Mouse (Mus musculus) limb, embryonic 10.5 days (tissue): ENCODE data around the gene Chek2. TPM values are rescaled to one million over a fixed set of nuclear protein-coding genes. Genes with fewer than 3 reads are reported as not detected.
A peak's percentile ranks its signal among the peaks of the same experiment; 100 is the strongest.
"Not testable (repeated sequence)": the region's sequence is repeated elsewhere in the genome, so short reads cannot be mapped to it uniquely, and the experiment has no call there.

Experiments
- DNase-seq: peaks from one replicate; pipeline ENCODE4 v3.0.0-alpha.2; 2017; ENCODE audit warnings: low spot score
- H3K27ac ChIP-seq: fragments of 300-500 bp; sonication (generic); 2 replicates; pipeline ENCODE4 v1.5.1; 2016; ENCODE audit warnings: mild to moderate bottlenecking
- H3K27me3 ChIP-seq: fragments of 300-500 bp; sonication (generic); 2 replicates; pipeline ENCODE4 v1.6.1; 2016; ENCODE audit warnings: low read depth, mild to moderate bottlenecking; ENCODE audit not compliant: poor library complexity, severe bottlenecking
- H3K36me3 ChIP-seq: fragments of 300-500 bp; sonication (generic); 2 replicates; pipeline ENCODE4 v1.6.1; 2016; ENCODE audit warnings: mild to moderate bottlenecking, moderate library complexity
- H3K4me1 ChIP-seq: fragments of 300-500 bp; sonication (generic); 2 replicates; pipeline ENCODE4 v1.6.1; 2016
- H3K4me3 ChIP-seq: fragments of 300-500 bp; sonication (generic); 2 replicates; pipeline ENCODE4 v1.5.1; 2016; ENCODE audit warnings: mild to moderate bottlenecking, moderate library complexity
- H3K9me3 ChIP-seq: fragments of 300-500 bp; sonication (generic); replicated peaks from 2 replicates; pipeline ENCODE4 v1.6.1; 2016; ENCODE audit warnings: mild to moderate bottlenecking
- WGBS: fragments of 180-500 bp; shearing (Covaris S2); methylation state at CpG from one replicate; pipeline ENCODE4 v1.1.7; 2016; 5-methylcytosine and 5-hydroxymethylcytosine counted together
- polyA plus RNA-seq: library from polyadenylated mRNA; unstranded; fragments of >200 nt; fragmentation: Nextera tagmentation; extraction: Ambion mirVana; gene quantifications from 2 replicates; pipeline ENCODE4 v1.2.1, GENCODE M21; 2016

The Chek2 gene
- polyA plus RNA-seq, 1 experiment from 2014 or later, result 40.8 TPM

- no peak overlapping the region for H3K4me3 ChIP-seq
- no peaks in the 10 kb centered on the region for H3K27me3 ChIP-seq
- H3K27ac ChIP-seq, result no peak overlapping the region
- WGBS, result 70% methylated on average over 13 of the region's 13 CpGs
- H3K9me3 ChIP-seq, result no peaks in the 10 kb centered on the region
- DNase-seq, result no peak
- peaks cover 4% of the 10 kb centered on the region for H3K4me1 ChIP-seq
- H3K36me3 ChIP-seq, result peaks cover 88% of the 10 kb centered on the region
Measured at GRCm38 (mm10) chr5:110859013-110859650, 19.4 kb downstream of the Chek2 start.

GRCm38 (mm10) chr5:110860445-110860844 lies 20.7 kb downstream of the Chek2 start:
- Histone ChIP-seq H3K4me1 (no peaks in the 10 kb centered on the region), H3K36me3 (peaks cover 95% of the 10 kb centered on the region), H3K4me3 (no peak overlapping the region), H3K27ac (no peak overlapping the region), H3K9me3 (no peaks in the 10 kb centered on the region), H3K27me3 (no peaks in the 10 kb centered on the region)
- 92% methylated on average over 5 of the region's 5 CpGs for WGBS
- no peak for DNase-seq

- Histone ChIP-seq H3K27me3 (no peaks in the 10 kb centered on the region), H3K9me3 (no peaks in the 10 kb centered on the region), H3K4me3 (no peak overlapping the region), H3K36me3 (peaks cover 90% of the 10 kb centered on the region), H3K27ac (no peak overlapping the region), H3K4me1 (no peaks in the 10 kb centered on the region)
- 97% methylated on average over 4 of the region's 4 CpGs for WGBS
- no peak for DNase-seq
Measured at GRCm38 (mm10) chr5:110868460-110868859, 28.7 kb downstream of the Chek2 start.

- no peaks in the 10 kb centered on the region for H3K9me3 ChIP-seq
- 85% methylated on average over 8 of the region's 8 CpGs for WGBS
- H3K27ac ChIP-seq, result no peak overlapping the region
- H3K27me3 ChIP-seq, result no peaks in the 10 kb centered on the region
- no peak overlapping the region for H3K4me3 ChIP-seq
- no peaks in the 10 kb centered on the region for H3K4me1 ChIP-seq
- DNase-seq, result no peak
- H3K36me3 ChIP-seq, result peaks cover 88% of the 10 kb centered on the region
Measured at GRCm38 (mm10) chr5:110869242-110869669, 29.5 kb downstream of the Chek2 start.

GRCm38 (mm10) chr5:110873160-110873559 lies 33.4 kb downstream of the Chek2 start:
- Histone ChIP-seq H3K4me3 (no peak overlapping the region), H3K9me3 (no peaks in the 10 kb centered on the region), H3K36me3 (peaks cover 68% of the 10 kb centered on the region), H3K4me1 (peaks cover 8% of the 10 kb centered on the region), H3K27me3 (no peaks in the 10 kb centered on the region), H3K27ac (no peak overlapping the region)
- no peak for DNase-seq
- WGBS, result 93% methylated on average over 6 of the region's 6 CpGs

- peaks cover 57% of the 10 kb centered on the region for H3K36me3 ChIP-seq
- peaks cover 8% of the 10 kb centered on the region for H3K4me1 ChIP-seq
- no peaks in the 10 kb centered on the region for H3K9me3 ChIP-seq
- no peak overlapping the region; the same call in 1 of the 2 replicates for H3K27ac ChIP-seq
- no peak overlapping the region for H3K4me3 ChIP-seq
- DNase-seq, result no peak
- no peaks in the 10 kb centered on the region for H3K27me3 ChIP-seq
Measured at GRCm38 (mm10) chr5:110874711-110875110, 34.9 kb downstream of the Chek2 start.

GRCm38 (mm10) chr5:110875286-110875685 lies 35.5 kb downstream of the Chek2 start:
- Histone ChIP-seq H3K9me3 (no peaks in the 10 kb centered on the region), H3K27ac (peak overlapping the region; percentile 26; the same call in 1 of the 2 replicates), H3K4me3 (no peak overlapping the region), H3K36me3 (peaks cover 52% of the 10 kb centered on the region), H3K27me3 (no peaks in the 10 kb centered on the region), H3K4me1 (peaks cover 11% of the 10 kb centered on the region)
- WGBS, result 93% methylated on average over 1 of the region's 1 CpGs
- no peak for DNase-seq

- H3K36me3 ChIP-seq, result peaks cover 37% of the 10 kb centered on the region
- no peak for DNase-seq
- no peaks in the 10 kb centered on the region for H3K27me3 ChIP-seq
- no peak overlapping the region for H3K4me3 ChIP-seq
- no peak overlapping the region for H3K27ac ChIP-seq
- peaks cover 18% of the 10 kb centered on the region for H3K4me1 ChIP-seq
- WGBS, result 80% methylated on average over 5 of the region's 5 CpGs
- no peaks in the 10 kb centered on the region for H3K9me3 ChIP-seq
Measured at GRCm38 (mm10) chr5:110877666-110878505, 38.1 kb downstream of the Chek2 start.

GRCm38 (mm10) chr5:110878526-110878925 lies 38.7 kb downstream of the Chek2 start:
- 100% methylated on average over 1 of the region's 1 CpGs for WGBS

GRCm38 (mm10) chr5:110879042-110879441 lies 39.3 kb downstream of the Chek2 start:
- Histone ChIP-seq H3K36me3 (peaks cover 33% of the 10 kb centered on the region), H3K4me1 (peaks cover 18% of the 10 kb centered on the region), H3K4me3 (peak overlapping the region; percentile 91), H3K27ac (peak overlapping the region; percentile 98), H3K27me3 (no peaks in the 10 kb centered on the region), H3K9me3 (no peaks in the 10 kb centered on the region)
- DNase-seq, result no peak
- WGBS, result 59% methylated on average over 7 of the region's 7 CpGs

More at GRCm38 (mm10) chr5:110878526-110878925, 38.7 kb downstream of the Chek2 start:
- not testable (repeated sequence) for H3K4me3 ChIP-seq, H3K27ac ChIP-seq, DNase-seq, H3K27me3 ChIP-seq, H3K9me3 ChIP-seq
- Histone ChIP-seq H3K36me3 (peaks cover 35% of the 10 kb centered on the region), H3K4me1 (peaks cover 18% of the 10 kb centered on the region)

- peaks cover 17% of the 10 kb centered on the region for H3K4me1 ChIP-seq
- H3K4me3 ChIP-seq, result peak within 1 kb of the TSS; percentile 91
- H3K9me3 ChIP-seq, result no peaks in the 10 kb centered on the region
- H3K27me3 ChIP-seq, result no peaks in the 10 kb centered on the region
- H3K36me3 ChIP-seq, result peaks cover 37% of the 10 kb centered on the region
- peak within 1 kb of the TSS; percentile 98 for H3K27ac ChIP-seq
- 1% methylated on average over 100 of the region's 101 CpGs for WGBS
- DNase-seq, result peak; percentile 94
Measured at GRCm38 (mm10) chr5:110879584-110880374, 40.0 kb downstream of the Chek2 start, which contains the start of gene Ttc28. Ttc28 (plus strand) TSS chr5:110879803.

- Histone ChIP-seq H3K27ac (no peak overlapping the region), H3K36me3 (peaks cover 56% of the 10 kb centered on the region), H3K9me3 (no peaks in the 10 kb centered on the region), H3K27me3 (no peaks in the 10 kb centered on the region), H3K4me3 (no peak overlapping the region), H3K4me1 (no peaks in the 10 kb centered on the region)
- no peak for DNase-seq
- WGBS, result 92% methylated on average over 4 of the region's 4 CpGs
Measured at GRCm38 (mm10) chr5:110888596-110888995, 48.8 kb downstream of the Chek2 start.
